Mouse (Mus musculus) thymus, postnatal 4 days (tissue): Measurements from ENCODE around the gene Hdhd5.
A peak's percentile ranks its signal among the peaks of the same experiment; 100 is the strongest.

Source experiments
- DNase-seq: peaks from one replicate; pipeline ENCODE4 v3.0.0; 2021

Hdhd5 gene

DNA sequence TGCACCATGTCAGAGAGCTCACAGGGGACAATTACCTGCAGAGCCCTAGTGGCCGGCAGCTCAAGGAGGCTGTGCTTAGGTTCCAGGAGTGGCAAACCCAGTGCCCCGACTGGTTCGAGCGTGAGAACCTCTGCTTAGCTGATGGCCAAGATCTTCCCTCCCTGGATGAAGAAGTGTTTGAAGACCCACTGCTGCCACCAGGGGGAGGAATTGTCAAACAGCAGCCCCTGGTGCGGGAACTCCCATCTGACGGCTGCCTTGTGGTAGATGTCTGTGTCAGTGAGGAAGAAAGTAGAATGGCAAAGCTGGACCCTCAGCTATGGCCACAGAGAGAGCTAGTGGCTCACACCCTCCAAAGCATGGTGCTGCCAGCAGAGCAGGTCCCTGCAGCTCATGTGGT is 49.6 kb downstream of the Hdhd5 start:
- DNase-seq, result peak; percentile 70

GRCm38 (mm10) chr6:120480361-120480760 is 50.8 kb downstream of the Hdhd5 start:
- DNase-seq, result no peak

DNA sequence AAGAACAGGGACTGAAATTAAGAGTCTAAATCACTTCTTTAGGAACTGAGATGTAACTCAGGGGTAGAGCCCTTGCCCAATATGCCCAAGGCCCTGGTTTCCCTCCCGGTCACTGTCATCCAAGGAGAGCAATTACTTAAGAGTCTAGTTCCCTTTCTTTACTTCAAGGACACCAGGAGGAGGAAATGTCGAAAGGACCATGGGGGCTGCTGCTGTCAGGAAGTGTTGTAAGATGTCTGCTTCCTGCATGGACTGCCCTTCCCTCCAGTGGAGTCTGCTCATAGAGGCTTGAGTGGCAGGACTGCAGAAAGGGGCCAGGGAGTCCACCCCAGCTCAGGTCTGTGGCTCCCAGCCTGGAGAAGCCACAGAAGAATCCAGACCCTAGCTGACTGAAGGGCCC is 51.8 kb downstream of the Hdhd5 start:
- no peak for DNase-seq

- DNase-seq, result no peak
These were observed 55.8 kb downstream of the Hdhd5 start for GRCm38 (mm10) chr6:120475288-120475687.

- no peak for DNase-seq
These were observed 57.7 kb downstream of the Hdhd5 start for GRCm38 (mm10) chr6:120473427-120473826.

DNA sequence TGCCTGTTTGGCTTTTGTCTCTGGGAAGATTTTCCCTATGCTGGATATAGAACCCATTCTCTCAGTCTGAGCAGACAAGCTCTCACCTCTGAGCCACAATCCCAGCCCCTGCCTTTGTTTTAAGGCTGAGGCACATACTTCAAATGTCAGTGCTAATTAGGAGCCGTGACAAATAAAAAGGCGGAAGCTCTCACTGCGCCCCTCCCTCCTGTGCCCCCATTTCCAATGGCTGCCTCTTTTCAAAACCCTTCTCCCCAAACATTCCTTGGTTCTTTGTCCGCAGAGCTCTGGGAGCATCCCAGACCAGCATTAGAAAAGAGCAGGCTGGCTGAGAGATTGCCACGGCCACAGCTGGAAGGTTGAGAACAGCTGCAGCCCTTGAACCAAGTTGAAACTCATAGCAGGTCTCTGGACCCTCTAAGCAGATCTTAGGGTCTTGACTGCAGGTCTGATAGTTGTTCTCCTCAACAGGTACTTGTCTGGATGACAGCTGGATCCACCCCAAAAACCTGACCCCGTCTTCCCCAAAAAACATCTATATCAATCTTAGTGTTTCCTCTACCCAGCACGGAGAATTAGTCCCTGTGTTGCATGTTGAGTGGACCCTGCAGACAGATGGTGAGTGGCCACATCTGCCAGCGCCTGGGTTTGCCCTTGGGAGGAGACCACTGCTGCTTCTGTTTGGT is 58.5 kb downstream of the Hdhd5 start:
- no peak for DNase-seq

DNA sequence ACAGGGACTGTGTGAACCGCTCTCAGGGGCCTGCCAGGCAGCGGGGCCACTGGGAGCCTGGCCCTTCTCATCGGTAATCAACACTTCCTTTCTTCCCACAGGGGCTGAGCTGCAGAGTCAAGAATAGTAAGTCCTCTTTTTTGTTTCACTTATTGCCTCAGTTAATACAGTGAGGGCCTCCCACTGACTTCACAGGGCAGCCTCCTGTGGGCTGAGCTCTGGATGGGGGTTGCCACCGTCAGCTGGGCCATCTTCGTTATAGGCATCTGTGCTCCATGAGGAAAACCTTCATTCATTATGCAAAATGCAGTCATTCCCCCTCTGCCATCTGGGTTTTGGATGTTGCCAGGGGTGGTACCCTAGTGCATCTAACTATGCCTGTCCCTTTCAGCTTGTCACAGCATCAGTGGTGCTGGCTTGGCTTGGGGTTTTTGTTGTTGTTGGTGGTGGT is 59.1 kb downstream of the Hdhd5 start:
- no peak for DNase-seq

- no peak for DNase-seq
These were observed 60.5 kb downstream of the Hdhd5 start for GRCm38 (mm10) chr6:120470666-120471065.

- DNase-seq, result no peak
These were observed 61.3 kb downstream of the Hdhd5 start for GRCm38 (mm10) chr6:120469770-120470169.

DNA sequence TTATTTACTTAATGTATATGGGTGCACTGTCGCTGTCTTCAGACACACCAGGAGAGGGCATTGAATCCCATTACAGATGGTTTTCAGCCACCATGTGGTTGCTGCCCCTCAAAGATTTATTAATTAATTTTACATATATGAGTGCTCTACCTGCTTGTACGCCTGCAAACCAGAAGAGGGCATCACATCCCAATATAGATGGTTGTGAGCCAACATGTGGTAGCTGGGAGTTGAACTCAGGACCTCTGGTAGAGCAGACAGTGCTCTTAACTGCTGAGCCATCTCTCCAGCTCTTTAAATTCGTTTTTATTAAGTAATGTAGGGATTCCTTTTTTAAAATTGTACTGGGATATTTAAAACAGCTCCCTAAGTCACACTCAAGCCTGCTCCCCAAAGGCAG is 61.9 kb downstream of the Hdhd5 start:
- DNase-seq, result peak; percentile 8

DNA sequence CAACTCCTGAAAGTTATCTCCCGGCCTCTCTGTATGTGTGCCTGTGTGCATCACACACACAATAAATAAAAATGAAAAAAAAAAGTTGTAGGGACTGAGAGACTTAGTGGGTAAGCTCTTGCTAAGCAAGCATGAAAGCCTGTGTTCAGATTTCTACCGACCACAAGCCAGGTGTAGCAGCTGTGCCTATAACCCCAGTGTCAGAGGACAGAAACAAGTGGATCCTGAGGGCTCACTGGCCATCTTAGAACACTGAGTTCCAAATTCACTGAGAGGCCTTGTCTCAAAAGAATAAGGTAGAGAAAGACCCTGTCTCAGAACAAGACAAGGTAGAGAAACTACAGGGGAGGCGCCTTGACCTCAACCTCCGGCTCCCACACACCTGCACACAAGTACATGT is 62.9 kb downstream of the Hdhd5 start:
- DNase-seq, result peak; percentile 45

DNA sequence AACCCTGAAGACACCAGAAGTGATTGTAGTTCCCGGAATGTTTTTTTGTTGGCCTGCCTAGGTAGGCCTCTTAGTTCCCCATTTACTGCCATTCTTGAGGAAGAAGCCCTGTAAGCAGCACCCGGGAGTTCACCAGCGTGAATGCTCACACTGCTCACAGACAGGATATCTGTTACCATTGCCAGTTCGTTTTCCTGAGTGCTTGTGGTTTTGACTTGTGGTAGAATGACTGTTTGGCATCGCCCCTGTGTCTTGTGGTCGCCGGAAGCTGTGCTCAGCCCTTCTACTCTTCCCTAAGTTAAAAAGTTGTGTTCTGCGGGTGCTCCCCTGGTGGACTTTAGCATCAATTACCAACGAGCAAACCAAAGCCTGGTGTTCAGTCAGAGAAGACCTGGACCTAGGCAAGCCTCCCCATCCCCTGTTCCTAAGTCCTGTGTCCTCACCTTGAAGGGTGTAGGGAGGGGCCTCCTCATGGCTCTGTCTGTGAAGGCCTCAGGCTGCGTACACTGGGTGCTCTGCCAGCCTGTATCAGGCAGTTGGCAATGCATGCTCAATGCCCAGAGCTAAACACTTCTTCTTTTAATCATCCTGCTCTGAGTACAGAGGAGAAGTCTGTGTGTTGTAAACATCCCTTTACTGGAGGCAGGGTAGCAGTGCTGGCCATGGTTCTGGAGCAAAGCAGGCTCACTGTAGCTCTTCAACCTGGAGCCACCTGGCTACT is 64.3 kb downstream of the Hdhd5 start:
- DNase-seq, result peak; percentile 71

- DNase-seq, result peak; percentile 34
These were observed 65.7 kb downstream of the Hdhd5 start for GRCm38 (mm10) chr6:120465393-120465792.

GRCm38 (mm10) chr6:120464406-120464939 is 66.6 kb downstream of the Hdhd5 start:
- peak; percentile 36 for DNase-seq

- peak; percentile 83 for DNase-seq
These were observed 67.2 kb downstream of the Hdhd5 start for GRCm38 (mm10) chr6:120463884-120464283.

GRCm38 (mm10) chr6:120463086-120463871 is 67.8 kb downstream of the Hdhd5 start, which contains the start of gene Il17ra:
Gene Il17ra (plus strand): TSS chr6:120463247.
- peak; percentile 94 for DNase-seq

DNA sequence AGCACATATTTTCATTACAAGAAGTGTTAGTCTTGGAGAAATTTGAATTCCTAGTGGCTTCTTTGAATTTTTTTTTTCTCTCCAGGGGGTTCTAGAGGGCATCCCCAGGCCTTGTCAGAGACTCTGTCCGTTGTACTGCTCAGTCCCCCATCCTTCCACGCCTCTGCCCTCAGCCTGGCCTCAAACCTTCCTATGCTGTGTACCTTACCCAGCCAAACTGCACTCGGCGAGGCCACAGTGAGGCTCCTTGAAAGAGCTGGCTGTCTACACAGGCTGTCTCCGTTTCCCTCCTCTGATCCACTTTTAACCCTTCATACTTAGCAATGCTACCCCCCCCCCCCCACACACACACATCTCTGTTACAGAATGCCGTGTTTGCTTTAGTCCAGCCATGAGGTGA is 68.9 kb downstream of the Hdhd5 start:
- no peak for DNase-seq

DNA sequence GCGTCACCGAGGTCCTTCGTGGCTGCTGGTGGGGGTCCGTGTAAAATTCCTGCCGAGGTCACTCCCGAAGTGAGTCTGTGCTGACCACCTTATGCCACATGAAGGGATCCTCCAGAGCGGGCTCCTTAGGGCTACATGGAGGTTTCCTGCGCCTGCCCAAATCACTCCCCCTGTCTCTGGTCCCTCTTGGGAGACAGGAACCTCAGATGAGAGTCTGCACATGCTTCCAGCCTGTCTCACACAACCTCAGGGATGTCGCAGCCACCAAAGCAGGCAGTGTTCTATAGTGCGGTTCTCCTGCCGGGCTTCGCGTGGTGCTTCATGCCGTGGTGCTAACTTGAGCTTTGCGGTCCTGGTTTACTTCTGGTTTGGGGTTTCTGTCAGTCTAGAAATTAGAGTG is 69.9 kb downstream of the Hdhd5 start:
- DNase-seq, result no peak
